Mouse (Mus musculus) kidney, adult 2 months (tissue): Measurements from ENCODE around the gene Ap3b1. TPM values are rescaled to one million over a fixed set of nuclear protein-coding genes. Genes with fewer than 3 reads are reported as not detected.
A peak's percentile ranks its signal among the peaks of the same experiment; 100 is the strongest.
"Not testable (repeated sequence)": the region's sequence is repeated elsewhere in the genome, so short reads cannot be mapped to it uniquely, and the experiment has no call there.

ENCODE experiments used
- DNase-seq: peaks from one replicate; pipeline ENCODE4 v3.0.0; 2021
- H3K27ac ChIP-seq: fragments of 200-500 bp; 2 replicates; pipeline ENCODE4 v1.5.1; 2012; ENCODE audit warnings: low read depth, low read length, control low read depth, inconsistent platforms; ENCODE audit not compliant: insufficient read depth
- H3K27me3 ChIP-seq: fragments of 200-500 bp; replicated peaks from 2 replicates; pipeline ENCODE4 v1.6.1; 2012; ENCODE audit warnings: mild to moderate bottlenecking, moderate library complexity, low read length, inconsistent platforms; ENCODE audit not compliant: control insufficient read depth, insufficient read depth
- H3K36me3 ChIP-seq: fragments of 200-500 bp; 2 replicates; pipeline ENCODE4 v1.6.1; 2012; ENCODE audit warnings: mild to moderate bottlenecking, moderate library complexity, low read length, inconsistent platforms; ENCODE audit not compliant: control insufficient read depth, insufficient read depth
- H3K4me1 ChIP-seq: fragments of 200-500 bp; 2 replicates; pipeline ENCODE4 v1.6.1; 2011; ENCODE audit warnings: low read length; ENCODE audit not compliant: control insufficient read depth, insufficient read depth
- H3K4me3 ChIP-seq: fragments of 200-500 bp; 2 replicates; pipeline ENCODE4 v1.5.1; 2011; ENCODE audit warnings: mild to moderate bottlenecking, low read depth, low read length, control low read depth; ENCODE audit not compliant: insufficient read depth
- CTCF ChIP-seq: fragments of 200-500 bp; conservative IDR thresholded peaks from 2 replicates; pipeline ENCODE4 v1.5.1; 2011; ENCODE audit warnings: low read depth, mild to moderate bottlenecking, control low read depth, low read length, moderate library complexity, mixed read lengths; ENCODE audit not compliant: insufficient read depth, insufficient read length
- POLR2A ChIP-seq: fragments of 200-500 bp; IDR thresholded peaks from one replicate; pipeline ENCODE4 v1.6.1; 2011; ENCODE audit warnings: low read depth, low read length, control low read depth
- WGBS: fragments of 180-500 bp; shearing (Covaris S2); methylation state at CpG from one replicate; pipeline ENCODE4 v1.1.7; 2018; 5-methylcytosine and 5-hydroxymethylcytosine counted together
- polyA plus RNA-seq: library from polyadenylated mRNA; depleted of rRNA; stranded (reverse); fragments of >200 nt; gene quantifications from 2 replicates; pipeline ENCODE4 v1.2.3, GENCODE M21; 2012

Gene Ap3b1
- polyA plus RNA-seq, 1 experiment: 49.4 TPM

DNA sequence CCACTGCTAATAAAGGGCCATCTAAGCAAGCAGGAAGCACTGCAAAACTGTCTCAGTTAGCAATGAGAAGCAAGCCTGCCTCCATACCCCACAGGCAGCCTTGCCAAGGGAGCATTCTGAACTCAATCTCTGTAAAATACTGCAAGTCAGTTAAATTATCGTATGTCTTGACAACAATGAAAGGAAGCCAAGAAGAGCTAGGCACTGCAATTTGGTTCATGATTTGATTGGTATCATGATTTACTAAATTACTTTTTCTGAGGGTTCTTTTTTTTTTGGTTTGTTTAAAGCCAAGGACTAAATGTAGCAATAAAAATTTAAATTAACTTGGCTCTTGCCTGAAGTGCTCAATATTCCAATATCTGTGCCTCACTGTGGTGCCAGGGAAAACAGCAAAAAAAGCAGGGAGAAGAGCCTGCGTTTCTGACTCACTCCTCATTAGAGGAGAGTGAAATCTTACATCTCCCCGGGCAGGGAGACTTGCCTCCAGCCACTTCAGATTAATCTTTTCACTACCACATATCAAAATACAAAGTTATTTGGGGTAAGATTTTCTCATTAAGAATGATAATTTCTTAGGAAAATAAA is 28.3 kb upstream of the Ap3b1 start:
- WGBS: 71% methylated on average over 3 of the region's 3 CpGs
- H3K4me3 ChIP-seq: no peak overlapping the region
- no peak for DNase-seq
- TF ChIP-seq POLR2A (no peak), CTCF (no peak)
- no peaks in the 10 kb centered on the region for H3K27me3 ChIP-seq
- no peak overlapping the region for H3K27ac ChIP-seq
- 0 out of 2 replicates have a peak, but pooled peaks cover 2% of the 10 kb centered on the region for H3K4me1 ChIP-seq
- no peaks in the 10 kb centered on the region for H3K36me3 ChIP-seq

- Histone ChIP-seq H3K27ac (no peak overlapping the region), H3K4me3 (no peak overlapping the region), H3K36me3 (no peaks in the 10 kb centered on the region), H3K4me1 (no peaks in the 10 kb centered on the region), H3K27me3 (no peaks in the 10 kb centered on the region)
- DNase-seq: no peak
- TF ChIP-seq CTCF (peak; percentile 28), POLR2A (no peak)
- 59% methylated on average over 3 of the region's 3 CpGs for WGBS
Observed at GRCm38 (mm10) chr13:94338357-94338756, 20.4 kb upstream of the Ap3b1 start.

- H3K36me3 ChIP-seq: no peaks in the 10 kb centered on the region
- no peaks in the 10 kb centered on the region for H3K27me3 ChIP-seq
- DNase-seq: no peak
- TF ChIP-seq CTCF (no peak; the same call in 1 of the 2 replicates), POLR2A (no peak)
- no peaks in the 10 kb centered on the region for H3K4me1 ChIP-seq
- no peak overlapping the region for H3K4me3 ChIP-seq
- WGBS: 93% methylated on average over 5 of the region's 5 CpGs
- no peak overlapping the region for H3K27ac ChIP-seq
Observed at GRCm38 (mm10) chr13:94343192-94343591, 15.6 kb upstream of the Ap3b1 start.

- H3K4me1 ChIP-seq, H3K27ac ChIP-seq, DNase-seq: not testable (repeated sequence)
Observed at GRCm38 (mm10) chr13:94344600-94344999, 14.2 kb upstream of the Ap3b1 start.

GRCm38 (mm10) chr13:94354584-94354983 is 4.2 kb upstream of the Ap3b1 start:
- no peak for DNase-seq
- 75% methylated on average over 3 of the region's 3 CpGs for WGBS
- Histone ChIP-seq H3K27ac (no peak overlapping the region), H3K27me3 (no peaks in the 10 kb centered on the region), H3K4me3 (no peak overlapping the region), H3K4me1 (peaks cover 4% of the 10 kb centered on the region; the same call in 1 of the 2 replicates), H3K36me3 (no peaks in the 10 kb centered on the region)
- TF ChIP-seq POLR2A (no peak), CTCF (no peak)

More at GRCm38 (mm10) chr13:94344600-94344999, 14.2 kb upstream of the Ap3b1 start:
- not testable (repeated sequence) for H3K27me3 ChIP-seq, H3K4me3 ChIP-seq, H3K36me3 ChIP-seq
- 96% methylated on average over 14 of the region's 14 CpGs for WGBS

GRCm38 (mm10) chr13:94358101-94358400 is 709 bp upstream of the Ap3b1 start:
- peaks cover 4% of the 10 kb centered on the region; the same call in 1 of the 2 replicates for H3K4me1 ChIP-seq
- peak overlapping the region; percentile 78 for H3K4me3 ChIP-seq
- H3K36me3 ChIP-seq: no peaks in the 10 kb centered on the region
- no peaks in the 10 kb centered on the region for H3K27me3 ChIP-seq
- peak overlapping the region; percentile 49 for H3K27ac ChIP-seq
- TF ChIP-seq POLR2A (no peak), CTCF (no peak)
- 2% methylated on average over 9 of the region's 9 CpGs for WGBS
- no peak for DNase-seq

- H3K36me3 ChIP-seq: no peaks in the 10 kb centered on the region
- H3K27me3 ChIP-seq: no peaks in the 10 kb centered on the region
- WGBS: 15% methylated on average over 25 of the region's 25 CpGs
- H3K4me1 ChIP-seq: peaks cover 5% of the 10 kb centered on the region
- H3K27ac ChIP-seq: peak overlapping the region; percentile 57; the same call in 1 of the 2 replicates
- DNase-seq: peak; percentile 60
- TF ChIP-seq POLR2A (no peak), CTCF (no peak)
- peak overlapping the region; percentile 78 for H3K4me3 ChIP-seq
Observed at GRCm38 (mm10) chr13:94359282-94359920, 641 bp downstream of the Ap3b1 start.

- H3K27ac ChIP-seq, H3K36me3 ChIP-seq, DNase-seq, H3K4me3 ChIP-seq, H3K27me3 ChIP-seq: not testable (repeated sequence)
- WGBS: 84% methylated on average over 10 of the region's 10 CpGs
- peaks cover 16% of the 10 kb centered on the region for H3K4me1 ChIP-seq
Observed at GRCm38 (mm10) chr13:94361013-94361580, 2.3 kb downstream of the Ap3b1 start.
